Mouse (Mus musculus) cerebral cortex, adult 2 months (tissue): ENCODE data around the gene Vps13d.

Source experiments
- WGBS: fragments of 180-500 bp; shearing (Covaris S2); methylation state at CpG from one replicate; pipeline ENCODE4 v1.1.7; 2018; 5-methylcytosine and 5-hydroxymethylcytosine counted together

Vps13d gene

GRCm38 (mm10) chr4:144999572-144999880, 195.3 kb downstream of the Vps13d start:
- WGBS: 48% methylated on average over 6 of the region's 6 CpGs

DNA sequence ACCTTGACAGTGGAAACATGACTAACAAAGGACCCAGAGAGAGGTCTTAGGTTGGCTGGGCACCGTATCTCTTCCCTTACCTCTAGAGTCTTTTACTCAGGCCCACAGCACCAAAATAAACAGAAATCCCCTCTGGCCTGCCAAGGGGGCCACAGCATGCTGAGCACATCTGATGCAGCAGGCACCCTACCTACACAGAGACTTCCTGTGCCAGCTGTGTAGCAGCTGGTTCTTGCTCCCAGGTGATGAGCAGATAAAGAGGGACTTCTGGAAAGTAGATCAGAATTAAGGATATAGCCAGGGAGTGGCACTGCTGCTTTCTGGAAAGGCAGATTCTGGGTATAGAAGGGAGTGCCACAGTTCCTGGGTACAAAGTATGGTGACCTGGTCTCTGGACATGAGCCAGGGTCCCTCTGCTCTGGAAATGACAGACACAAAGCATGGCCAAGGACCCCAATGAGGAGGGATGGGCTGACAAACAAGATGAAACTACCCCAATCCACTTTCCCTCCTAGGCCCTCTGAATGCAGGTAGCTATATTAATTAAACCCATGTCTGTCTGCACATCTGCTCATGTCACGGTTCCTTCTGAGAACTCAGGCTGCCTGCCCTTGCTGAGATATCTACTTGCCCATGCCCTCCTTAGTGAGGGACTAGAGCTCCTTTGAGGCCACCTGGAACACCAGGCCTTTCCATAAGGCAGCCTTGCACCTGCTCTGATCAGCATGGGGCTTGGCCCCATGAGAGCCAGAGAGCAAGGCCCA, 195.8 kb downstream of the Vps13d start:
- WGBS: 82% methylated on average over 2 of the region's 2 CpGs

DNA sequence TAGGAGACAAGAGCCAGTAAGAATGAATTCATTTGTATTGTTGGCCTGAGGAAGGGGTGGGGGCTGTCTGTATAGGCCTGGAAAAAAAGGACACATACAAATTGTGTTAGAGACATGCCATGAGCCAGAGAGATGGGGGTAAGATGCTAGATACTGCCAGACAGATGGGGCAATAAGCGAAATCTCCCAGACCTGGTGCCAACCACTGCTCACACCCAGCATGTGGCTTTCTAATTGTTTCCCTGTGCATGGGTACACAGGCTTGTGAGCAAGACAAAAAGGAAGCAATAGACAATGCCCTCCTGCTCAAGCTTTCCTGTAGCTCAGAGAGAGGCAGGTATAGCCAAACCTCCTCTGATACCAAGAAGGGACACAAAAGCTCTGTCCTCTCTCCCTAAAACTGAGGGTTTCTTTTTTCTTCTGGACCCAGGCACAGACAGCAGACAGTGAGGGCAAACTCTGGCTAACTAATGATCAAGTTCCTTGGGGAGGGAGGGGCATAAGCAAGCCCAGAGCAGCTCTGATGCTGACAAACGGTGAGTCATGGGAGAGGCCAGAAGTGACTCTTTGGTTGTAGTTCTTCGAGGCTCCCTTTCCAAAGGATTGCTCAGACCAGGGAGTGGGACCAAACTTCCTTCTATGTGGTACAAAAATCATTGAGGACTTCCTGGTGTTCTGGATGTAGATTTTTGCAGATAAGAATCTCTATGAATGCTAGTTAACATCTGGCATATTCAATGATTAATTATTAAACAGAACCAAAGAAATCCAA, 196.7 kb downstream of the Vps13d start:
- WGBS: 54% methylated on average over 3 of the region's 3 CpGs

- WGBS: 71% methylated on average over 6 of the region's 6 CpGs
Observed at GRCm38 (mm10) chr4:144996996-144997820, 197.6 kb downstream of the Vps13d start.

GRCm38 (mm10) chr4:144995826-144996225, 199.0 kb downstream of the Vps13d start:
- WGBS: 27% methylated on average over 1 of the region's 1 CpGs

- 82% methylated on average over 9 of the region's 9 CpGs for WGBS
Observed at GRCm38 (mm10) chr4:144993047-144993917, 201.5 kb downstream of the Vps13d start.

DNA sequence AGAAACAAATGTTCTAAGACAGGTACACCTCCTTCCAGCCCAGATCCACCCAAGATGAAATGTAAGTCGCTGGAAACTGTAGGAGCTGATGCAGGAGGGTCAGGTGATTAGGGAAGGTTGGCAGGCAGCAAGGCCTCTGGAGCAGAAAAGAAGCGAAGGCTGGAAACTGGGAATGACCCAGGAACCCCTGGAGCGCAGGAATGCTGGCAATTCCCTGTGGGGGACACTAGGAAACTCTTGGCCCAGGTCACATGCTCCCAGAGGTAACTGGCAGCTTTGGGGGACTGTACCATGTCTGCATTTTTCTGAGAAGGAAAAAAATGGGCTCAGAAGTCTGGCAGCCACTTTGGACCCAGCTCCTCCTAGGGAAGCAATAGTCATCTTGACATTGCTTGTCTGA, 202.4 kb downstream of the Vps13d start:
- WGBS: 66% methylated on average over 3 of the region's 3 CpGs

- 87% methylated on average over 5 of the region's 5 CpGs for WGBS
Observed at GRCm38 (mm10) chr4:144988443-144989206, 206.2 kb downstream of the Vps13d start.

DNA sequence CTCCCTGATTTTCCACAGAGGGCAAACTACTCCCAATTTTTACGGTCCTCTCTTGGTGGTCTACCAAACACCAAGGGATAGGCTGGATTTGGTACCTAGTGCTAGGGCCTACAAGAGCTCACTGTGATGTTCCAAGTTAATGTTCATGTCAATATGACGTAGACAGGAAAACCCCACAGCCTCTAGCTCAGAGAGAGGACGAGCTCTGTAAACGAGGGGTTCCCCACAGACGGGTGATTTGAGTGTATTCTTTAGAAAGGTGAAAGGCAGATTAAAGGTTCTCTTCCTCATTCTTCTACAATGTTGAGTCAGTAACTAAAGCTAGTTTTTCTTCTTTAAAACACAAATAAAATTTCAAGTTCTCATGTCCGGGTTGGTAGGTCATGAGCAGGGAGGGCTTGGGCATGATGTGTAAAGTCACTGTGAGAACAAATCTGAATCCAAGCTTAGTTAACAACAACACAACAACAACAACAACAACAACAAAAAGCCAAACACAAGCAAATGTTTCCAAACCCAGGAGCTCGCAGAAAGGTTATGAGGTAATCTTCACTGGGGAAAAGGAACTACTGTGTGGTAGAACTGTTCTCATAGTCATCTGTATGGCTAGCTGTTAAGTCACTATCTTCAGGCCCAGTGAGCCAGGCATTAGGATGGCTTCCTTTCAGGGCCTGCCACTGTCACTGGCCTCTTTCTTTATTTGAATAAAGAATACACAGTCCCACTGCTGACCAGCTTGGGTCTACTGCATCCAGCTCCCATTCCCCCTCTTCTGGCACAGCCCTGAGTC, 208.6 kb downstream of the Vps13d start:
- 91% methylated on average over 7 of the region's 7 CpGs for WGBS

DNA sequence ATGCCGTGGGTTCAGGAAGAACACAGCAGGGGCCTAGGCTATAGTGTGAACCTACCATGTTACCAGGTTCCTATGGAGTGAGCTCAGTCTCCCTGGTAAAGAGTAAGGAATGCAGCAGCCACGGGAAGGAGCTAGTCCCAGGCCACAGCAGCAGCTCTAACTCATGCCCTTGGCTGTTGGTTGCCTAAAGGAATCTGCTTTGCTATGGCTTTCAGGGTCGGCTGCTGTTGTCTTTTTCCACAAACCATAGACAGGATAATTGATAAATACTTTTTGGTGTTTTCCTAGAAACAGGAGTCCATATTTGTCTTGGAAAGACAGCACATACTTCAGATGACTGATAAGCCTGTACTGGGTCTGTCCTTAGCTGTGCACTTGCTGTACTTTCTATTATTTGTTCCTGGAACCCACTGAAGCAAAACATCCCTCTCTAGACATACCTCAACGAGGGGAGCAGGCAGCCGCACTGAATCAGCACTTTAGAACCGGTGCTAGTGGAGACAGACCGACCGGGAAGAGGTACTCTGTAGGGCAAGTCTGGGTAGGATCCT, 210.9 kb downstream of the Vps13d start:
- 83% methylated on average over 8 of the region's 8 CpGs for WGBS

- 88% methylated on average over 8 of the region's 8 CpGs for WGBS
Observed at GRCm38 (mm10) chr4:144983228-144983744, 211.5 kb downstream of the Vps13d start.

GRCm38 (mm10) chr4:144980811-144981551, 213.8 kb downstream of the Vps13d start:
- 54% methylated on average over 8 of the region's 8 CpGs for WGBS

- WGBS: 81% methylated on average over 2 of the region's 2 CpGs
Observed at GRCm38 (mm10) chr4:144980110-144980509, 214.7 kb downstream of the Vps13d start.

DNA sequence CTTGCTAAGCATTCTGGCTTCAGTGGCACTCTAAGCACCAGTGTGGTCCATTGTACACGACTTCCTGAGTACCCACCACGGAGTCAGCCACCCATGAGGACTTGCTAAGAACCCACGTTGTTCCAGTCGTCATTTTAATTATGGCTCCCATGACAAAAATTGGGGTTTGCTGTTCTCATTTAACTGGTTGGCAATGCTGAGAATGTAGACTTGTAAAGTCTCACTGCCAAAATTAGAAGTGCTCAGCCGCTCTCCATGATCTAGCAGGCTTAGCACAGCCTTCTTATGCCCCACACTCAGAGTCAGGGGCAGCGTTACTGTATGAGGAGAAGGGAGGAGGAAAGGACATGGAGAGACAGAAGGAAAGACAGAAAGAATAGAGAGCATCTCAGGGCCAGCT, 216.8 kb downstream of the Vps13d start:
- WGBS: 40% methylated on average over 6 of the region's 6 CpGs

DNA sequence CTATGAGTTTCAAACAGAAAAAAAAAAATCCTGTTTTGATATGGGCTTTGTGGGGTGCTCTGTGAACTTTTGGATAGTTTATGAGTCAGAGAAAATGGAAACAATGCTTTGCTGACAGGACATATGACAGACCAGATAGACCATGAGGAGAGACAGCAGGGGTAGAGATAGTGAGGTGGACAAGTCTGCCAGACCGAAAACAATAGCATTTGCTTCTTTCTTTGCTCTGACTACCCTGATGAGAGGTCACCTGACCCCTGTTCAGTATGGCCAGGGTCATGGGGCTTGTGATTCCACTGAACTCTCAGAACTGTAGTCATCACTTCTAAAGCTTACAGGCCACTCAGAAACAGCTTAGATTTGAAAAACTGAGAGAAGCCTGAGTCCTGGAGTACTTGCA, 217.7 kb downstream of the Vps13d start:
- WGBS: 88% methylated on average over 1 of the region's 1 CpGs

DNA sequence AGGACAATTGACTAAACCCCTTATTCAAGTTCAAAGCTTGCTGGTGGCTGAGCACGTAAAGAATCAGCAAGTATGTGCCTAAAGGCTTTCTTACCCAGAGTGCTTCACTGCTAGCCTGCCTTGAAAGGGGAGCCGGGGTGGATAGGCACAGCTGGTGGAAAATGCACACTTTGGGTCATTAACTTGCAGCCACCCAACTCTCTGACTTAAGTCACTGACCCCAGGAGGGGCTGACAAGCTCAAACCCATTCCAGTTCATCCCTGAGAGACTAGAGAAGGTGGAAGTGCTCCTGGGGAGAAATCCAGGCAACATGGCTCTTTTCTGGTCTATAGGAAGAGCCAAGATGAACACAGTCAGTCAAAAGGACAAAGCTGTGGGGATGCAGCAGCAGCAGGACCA, 219.3 kb downstream of the Vps13d start:
- 78% methylated on average over 2 of the region's 2 CpGs for WGBS

- 76% methylated on average over 3 of the region's 3 CpGs for WGBS
Observed at GRCm38 (mm10) chr4:144974458-144974857, 220.3 kb downstream of the Vps13d start.

GRCm38 (mm10) chr4:144972948-144973720, 221.7 kb downstream of the Vps13d start:
- 58% methylated on average over 6 of the region's 6 CpGs for WGBS
